Mouse (Mus musculus): ENCODE results near the gene Ap4m1.

- no peak for TF ChIP-seq CTCF (conservative IDR thresholded peaks at IDR 0.05; ENCODE audit: insufficient read depth, insufficient read length, low read depth, low read length)
- no peak for TF ChIP-seq POLR2A (IDR thresholded peaks at IDR 0.05; ENCODE audit: low read depth, low read length)
Measured at GRCm38 (mm10) chr5:138207873-138208272, 36.1 kb downstream of the Ap4m1 start.
